Mouse (Mus musculus) left cerebral cortex, postnatal 36 days (tissue): ENCODE results near the gene Ppp1r32. TPM values are rescaled to one million over a fixed set of nuclear protein-coding genes. Genes with fewer than 3 reads are reported as not detected.

Experiments used
- DNase-seq, 2 experiments: peaks; one replicate each; pipeline ENCODE4 v3.0.0; 2021 to 2022; ENCODE audit warnings: low spot score in 2 of 2, mixed read lengths in 1 of 2
- intact Hi-C: fragments of 180-260 bp; cut with DNase I; formaldehyde crosslinking; loops from one replicate; pipeline ENCODE4 v1.15.1; 2025
- total RNA-seq, 2 experiments: library from RNA; stranded (reverse); gene quantifications; 2 replicates each; pipeline ENCODE4 v1.2.3; 2021

Ppp1r32 gene
- total RNA-seq, 2 experiments from 2014 or later = 0.86 to 1.2 TPM

DNA sequence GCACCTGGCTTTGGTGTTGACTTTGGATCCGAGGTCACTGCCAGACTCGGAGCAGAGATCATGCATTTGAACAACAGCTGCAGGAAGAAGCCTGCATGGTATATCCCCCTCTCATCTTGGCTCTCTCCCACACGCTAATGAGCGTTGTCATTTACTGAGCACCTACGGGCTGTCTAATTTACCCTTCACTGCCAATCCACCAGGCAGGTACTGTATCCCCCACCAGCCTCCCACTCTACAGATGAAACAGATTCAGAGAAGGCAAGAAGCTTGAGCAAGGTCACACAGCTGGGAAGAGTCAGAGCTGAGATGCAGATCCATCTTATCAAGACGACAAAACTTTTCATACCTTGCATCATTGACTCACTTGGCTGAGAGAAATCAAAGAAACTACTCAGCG, 21.1 kb downstream of the Ppp1r32 start:
- intact Hi-C loops = no loop called here
- no peak for DNase-seq

DNA sequence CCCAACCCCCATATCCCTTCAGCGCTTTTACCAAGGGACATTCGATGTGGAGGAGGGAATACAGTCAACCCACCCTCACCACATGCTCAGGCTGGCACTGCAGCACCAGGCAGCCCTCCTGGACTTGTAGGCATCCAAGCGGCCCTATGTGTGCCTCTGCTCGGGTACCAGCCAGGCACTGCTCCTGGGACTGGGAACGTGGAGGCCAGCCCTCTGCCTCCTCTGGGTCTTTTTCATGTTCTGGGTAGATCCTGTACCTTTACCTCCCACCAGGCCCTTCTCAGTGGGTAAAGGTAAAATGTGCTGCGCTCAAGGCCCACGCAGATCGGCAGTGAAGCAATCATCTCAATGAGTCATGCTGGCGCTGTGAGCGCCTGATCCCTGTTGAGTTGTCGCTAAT, 22.8 kb downstream of the Ppp1r32 start:
- no peak for DNase-seq
- intact Hi-C loops = no loop called here

DNA sequence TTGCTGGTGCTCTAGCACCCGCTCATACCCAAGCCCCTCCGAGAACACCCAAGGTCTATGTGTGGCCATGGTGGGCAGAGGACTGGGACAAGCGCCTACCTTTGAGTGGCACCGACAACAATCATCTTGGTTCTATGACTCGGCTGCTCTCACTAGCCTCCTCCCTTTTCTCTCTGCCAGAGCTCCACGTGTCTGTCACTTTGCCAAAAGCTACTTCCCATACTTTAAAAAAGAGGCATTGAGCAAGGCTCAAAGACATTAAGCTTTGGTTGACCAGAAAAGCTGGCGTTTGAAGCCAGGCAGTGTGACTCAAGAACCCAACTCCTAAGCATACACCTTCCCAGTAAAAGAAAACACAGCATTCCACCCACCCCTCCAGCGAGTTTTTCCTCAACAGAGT, 24.6 kb downstream of the Ppp1r32 start:
- DNase-seq = peak; percentile 45 to 60
- intact Hi-C loops = no loop called here

DNA sequence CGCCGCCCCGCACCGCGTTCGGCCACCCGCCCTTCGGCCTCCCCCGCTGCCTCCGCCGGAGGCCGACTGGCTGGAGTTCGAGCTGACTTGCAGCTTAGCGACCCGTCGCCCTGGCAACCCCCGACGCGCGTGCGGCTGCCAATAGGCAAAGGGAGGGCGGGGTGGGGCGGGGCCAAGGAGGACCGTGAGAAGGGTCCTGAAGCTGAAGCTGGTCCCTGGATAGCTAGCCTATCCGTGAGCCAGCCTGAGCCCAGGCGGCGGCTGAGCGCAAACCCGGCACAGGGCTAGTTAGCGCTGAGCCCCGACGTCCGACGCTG, 25.3 kb downstream of the Ppp1r32 start:
- intact Hi-C loops = no loop called here

DNA sequence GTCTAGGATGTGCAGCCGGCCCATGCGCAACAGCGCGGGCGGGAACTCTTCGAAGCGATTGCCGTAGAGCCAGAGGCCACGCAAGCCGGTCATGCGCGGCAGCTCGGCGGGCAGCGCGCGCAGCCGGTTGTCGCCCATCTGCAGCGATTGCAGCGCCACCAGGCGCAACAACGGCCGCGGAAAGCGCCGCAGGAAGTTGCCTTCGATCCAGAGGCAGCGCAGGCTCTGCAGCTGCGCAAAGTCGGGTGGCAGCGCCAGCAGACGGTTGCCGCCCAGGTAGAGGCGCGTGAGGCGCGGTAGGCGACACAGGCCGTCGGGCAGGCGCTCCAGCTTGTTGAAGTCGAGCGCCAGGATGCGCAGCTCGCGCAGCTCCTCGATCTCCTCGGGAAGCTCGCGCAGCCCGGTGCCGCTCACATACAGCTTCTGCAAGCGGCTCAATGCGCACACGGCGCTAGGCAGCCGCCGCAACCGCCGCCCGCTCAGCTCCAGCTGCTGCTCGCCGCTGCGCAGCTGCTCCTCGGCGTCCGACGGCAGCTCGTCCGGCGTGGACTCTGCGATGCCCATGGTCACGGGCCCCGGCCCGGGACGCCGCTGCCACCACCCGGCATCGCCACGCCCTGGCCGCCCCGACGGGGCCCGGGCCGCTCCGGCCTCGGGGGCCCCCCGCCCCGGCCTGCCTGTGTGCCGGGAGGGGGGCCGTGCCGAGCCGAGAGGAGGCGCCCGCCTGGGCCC, 25.8 kb downstream of the Ppp1r32 start, which contains the start of gene Lrrc10b:
Lrrc10b (minus strand) TSS at position 722 of the 732 bp plus-strand sequence.
- intact Hi-C loops = no loop called here
- DNase-seq = peak; percentile 69 to 75

More for the DNA sequence above, 25.3 kb downstream of the Ppp1r32 start:
- DNase-seq = peak in 1 of 2 experiments; percentile 45

- DNase-seq = no peak
- intact Hi-C loops = no loop called here
These were observed 27.3 kb downstream of the Ppp1r32 start for GRCm38 (mm10) chr19:10455437-10455806.

DNA sequence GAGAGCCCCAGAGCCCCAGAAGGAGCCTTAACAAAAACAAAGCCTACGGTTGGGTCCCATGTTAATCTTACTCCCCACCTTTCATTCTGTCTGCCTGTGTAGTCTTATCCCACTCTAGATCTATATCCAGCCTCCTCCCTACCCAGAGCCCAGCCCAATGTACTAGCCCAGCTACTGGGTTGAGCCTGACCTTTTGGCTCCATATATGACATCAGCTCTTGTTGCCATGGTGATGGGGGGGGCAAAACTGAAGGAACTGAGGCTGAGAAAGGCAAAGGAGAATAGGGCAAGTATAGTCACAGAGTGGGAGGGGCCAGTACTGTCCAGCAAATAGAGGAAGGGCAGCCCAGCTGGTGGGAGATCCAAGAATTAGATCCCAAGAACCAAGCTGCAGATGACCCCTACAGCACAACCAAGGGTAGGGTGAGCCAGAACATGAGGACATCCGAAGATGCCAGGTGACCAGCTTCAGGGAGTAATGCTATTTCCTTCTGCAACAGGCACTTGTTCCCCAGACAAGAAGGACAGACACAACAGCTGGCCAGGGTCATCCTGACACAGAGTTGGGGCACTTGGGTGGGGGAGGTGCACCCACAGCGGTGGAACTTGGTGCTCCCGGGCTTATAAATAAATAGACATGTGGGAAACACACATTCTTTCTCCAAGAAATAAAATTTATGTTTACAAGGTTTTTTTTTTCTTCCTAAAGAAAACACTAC, 27.9 kb downstream of the Ppp1r32 start:
- DNase-seq = no peak
- intact Hi-C loops = no loop called here

DNA sequence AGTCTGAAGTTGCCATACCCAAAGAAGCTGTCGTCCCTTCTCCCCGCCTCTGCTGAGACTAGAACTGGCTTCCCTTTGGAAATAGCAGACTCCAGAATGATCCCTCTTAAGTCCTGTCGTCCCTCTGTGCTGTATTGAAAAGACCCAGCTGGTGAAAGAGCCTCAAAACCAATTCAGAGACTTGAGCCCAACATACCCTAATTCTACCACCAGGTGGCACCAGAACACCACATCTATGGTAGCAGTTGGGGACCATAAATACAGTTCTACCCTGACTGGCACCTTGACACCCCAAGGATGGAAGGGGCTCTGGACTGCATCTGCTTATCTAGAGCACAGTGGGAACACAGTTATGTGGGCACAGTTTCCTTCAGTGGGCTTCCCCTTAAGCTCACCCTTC, 33.0 kb downstream of the Ppp1r32 start:
- DNase-seq = peak; percentile 69 to 76
- intact Hi-C loops = loop anchor here (1.0 kb wide), 1 partner anchor 37 kb away; no protein-coding TSS in a partner anchor

DNA sequence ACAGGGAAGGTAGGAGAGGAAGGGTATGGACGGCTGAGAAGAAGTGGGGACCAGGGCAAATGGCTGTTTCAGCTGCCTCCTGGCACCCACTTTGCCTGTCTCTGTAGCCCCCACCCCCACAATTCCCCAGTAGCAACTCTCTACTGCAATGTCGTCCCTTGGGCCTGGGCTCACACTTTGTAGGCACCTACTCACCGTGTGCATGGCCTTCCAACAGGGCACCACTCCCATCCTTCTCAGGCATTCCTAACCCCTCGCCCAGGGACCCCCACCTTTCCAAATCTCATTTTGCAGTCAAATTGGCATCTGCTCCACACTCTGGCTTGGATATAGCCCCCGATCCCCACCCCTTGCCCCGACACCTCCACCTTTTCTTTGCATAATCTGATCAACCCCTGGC, 33.5 kb downstream of the Ppp1r32 start:
- intact Hi-C loops = loop anchor here (1.0 kb wide), 1 partner anchor 37 kb away; no protein-coding TSS in a partner anchor

DNA sequence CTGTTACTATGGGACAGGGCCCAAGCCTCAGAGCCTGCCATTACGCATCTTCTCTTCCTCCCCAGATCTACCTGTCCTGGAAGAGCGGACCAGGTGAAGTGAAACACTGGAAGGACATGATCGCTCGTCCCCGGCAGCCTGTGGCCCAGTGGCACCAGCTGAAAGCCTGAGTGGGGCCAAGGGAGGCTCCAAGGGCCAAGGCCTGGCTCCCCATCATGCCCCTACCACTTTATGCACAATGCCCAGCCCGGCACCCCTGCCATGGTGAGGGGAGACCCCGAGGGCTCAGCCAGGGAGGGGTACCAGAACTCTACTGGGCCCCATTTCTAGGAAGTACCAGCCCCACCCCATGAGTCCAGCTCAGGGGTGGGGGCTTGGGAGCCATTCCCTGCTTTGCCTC, 34.5 kb downstream of the Ppp1r32 start:
- DNase-seq = no peak
- intact Hi-C loops = no loop called here

More for the DNA sequence above, 33.5 kb downstream of the Ppp1r32 start:
- no peak for DNase-seq

DNA sequence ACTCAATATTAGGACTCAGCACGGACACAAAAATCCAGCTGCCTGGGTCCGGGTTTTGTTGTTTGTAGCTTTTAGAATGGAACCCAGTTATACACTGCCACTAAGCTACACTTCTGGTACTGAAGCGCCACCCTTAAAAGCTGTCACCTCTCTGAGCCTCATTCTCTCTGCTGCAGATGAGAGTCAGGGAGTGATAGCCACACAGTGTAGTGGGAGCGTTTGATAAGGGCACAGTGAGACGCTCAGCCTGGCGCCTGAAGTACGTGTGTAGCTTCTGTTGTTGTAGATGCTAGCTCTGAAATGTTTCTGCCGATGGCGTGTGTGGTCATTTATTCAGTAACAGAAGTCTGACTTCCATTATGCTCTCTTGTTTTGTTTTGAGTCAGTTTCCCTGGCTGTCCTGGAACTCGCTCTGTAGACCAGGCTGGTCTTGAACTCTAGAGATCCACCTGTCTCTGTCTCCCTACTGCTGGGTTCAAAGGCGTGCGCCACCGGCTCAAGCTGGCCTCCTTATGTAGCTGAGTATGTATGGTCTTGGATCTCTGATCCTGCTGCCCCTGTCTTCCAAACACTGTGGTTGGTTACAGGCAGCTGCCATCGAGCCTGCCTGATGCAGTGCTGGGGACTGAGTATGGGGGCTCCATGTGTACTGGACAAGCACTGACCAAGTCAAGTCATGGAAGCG, 37.9 kb downstream of the Ppp1r32 start:
- DNase-seq = no peak
- intact Hi-C loops = no loop called here

DNA sequence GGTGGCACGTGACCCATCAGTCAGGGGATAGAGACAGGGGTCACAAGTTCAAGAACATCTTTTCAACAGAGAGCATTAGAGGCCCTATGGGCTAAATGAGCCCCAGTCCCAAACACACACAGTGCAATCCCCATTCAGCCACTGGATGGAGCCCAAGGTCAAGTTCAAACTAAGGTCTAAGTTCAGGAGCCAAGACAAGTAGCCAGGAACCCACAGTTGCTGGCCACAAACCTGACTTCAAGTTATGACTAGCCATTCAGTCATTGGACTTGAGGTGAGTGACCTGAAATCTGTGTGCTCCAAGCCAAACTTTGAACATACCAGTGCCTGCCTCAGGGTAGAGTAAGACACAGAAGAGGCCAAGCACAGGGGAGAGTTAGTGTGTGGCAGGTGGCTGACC, 45.2 kb downstream of the Ppp1r32 start:
- no peak for DNase-seq
- intact Hi-C loops = loop anchor here (5.0 kb wide), 2 partner anchors 105 to 180 kb away; no protein-coding TSS in a partner anchor

- no peak for DNase-seq
- intact Hi-C loops = loop anchor here (5.0 kb wide), 2 partner anchors 104 to 179 kb away; no protein-coding TSS in a partner anchor
These were observed 46.0 kb downstream of the Ppp1r32 start for GRCm38 (mm10) chr19:10436726-10437125.

DNA sequence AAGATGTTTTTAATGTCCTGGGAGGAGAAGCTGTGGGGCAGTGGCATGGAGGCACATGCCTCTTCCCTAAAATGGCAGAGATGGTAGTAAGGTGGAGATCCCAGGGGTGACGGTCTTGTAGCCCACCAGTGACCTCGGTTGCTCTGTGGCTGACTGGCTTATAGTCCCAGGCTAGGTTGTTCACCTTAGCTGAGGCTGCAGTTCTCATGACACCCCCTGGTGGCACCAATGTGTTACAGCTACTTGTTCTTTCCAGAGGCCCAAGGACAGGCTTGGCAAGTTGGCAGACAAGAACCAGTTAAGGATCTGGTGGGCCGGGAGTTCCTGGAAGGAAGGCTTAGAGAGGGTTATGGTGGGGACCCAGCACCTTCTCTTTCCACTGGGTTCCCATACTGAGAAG, 46.8 kb downstream of the Ppp1r32 start:
- intact Hi-C loops = loop anchor here (5.0 kb wide), 2 partner anchors 104 to 179 kb away; no protein-coding TSS in a partner anchor
- DNase-seq = peak; percentile 68 to 73

DNA sequence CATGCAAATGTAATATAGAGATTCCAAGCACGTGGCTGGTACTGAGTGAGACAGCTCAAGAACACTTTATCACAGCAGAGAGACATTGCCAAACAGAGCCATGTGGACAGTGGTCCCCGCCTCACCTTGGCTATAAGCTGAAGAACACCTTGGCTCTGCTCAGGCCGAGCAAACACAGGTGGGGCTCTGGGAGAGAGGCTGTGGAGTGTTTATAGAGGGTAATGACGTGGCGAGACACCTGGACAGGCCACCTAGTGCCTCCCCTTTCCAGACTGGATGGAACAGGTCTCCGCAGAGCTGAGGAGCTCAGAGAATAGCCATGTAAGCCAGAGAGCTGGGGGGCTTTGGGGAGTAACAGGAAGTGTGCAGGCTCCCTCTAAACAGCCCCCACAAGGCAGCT, 47.8 kb downstream of the Ppp1r32 start:
- DNase-seq = no peak
- intact Hi-C loops = loop anchor here (5.0 kb wide), 3 partner anchors 38 to 178 kb away; no protein-coding TSS in a partner anchor

DNA sequence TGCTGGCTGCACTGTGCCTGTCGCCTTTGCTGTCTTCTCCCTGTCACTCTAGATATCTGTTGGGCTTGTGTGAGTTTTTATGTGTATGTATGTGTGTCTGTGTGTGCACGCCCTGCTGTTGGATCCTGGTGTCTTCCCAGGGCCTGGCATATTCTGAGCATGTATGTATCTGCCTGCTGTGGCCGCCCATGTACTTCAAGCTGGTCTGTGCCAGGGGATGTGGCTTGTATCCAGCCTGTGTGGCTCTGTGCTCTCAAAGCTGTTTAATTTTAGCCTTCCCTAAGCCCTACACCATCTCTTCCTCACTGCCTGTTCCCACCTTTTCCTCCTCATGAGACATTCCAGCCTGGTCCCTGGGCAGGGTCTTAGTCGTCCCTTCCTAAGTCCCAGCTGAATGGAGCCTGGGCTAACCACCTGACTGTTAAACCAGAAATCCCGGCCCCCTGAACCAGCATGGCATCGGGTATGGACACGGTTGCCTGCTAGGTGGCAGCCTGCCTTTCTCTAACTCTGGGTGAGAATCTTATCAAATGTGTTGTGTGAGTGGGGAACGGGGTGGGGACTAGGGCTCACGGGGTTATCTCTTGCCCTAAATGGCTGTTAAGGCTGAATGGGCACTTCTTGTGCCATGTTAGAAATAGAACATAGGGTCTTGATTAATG, 48.7 kb downstream of the Ppp1r32 start:
- peak; percentile 59 to 69 for DNase-seq
- intact Hi-C loops = loop anchor here (5.0 kb wide), 1 partner anchor 37 kb away; no protein-coding TSS in a partner anchor

DNA sequence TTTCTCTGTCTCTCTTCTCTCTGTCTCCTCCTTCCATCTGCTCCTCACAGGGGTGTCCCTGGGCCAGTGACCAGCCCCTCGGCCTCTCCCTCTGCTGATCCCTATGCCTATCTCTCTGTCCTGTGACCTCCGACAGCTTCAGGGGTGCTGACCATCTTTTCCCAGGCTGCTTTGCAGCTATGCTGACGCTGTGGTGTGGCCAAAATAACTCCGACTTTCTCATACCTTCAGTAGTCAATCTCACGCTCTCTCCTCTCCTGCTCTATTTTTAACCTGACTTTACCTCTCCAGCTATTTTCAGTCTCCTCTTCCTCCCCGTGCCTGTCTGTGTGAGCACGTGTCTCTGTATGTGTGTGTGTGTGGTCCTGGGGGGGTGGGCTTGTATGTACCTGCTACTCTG, 49.5 kb downstream of the Ppp1r32 start:
- no peak for DNase-seq
- intact Hi-C loops = loop anchor here (5.0 kb wide), 1 partner anchor 36 kb away; no protein-coding TSS in a partner anchor

- intact Hi-C loops = loop anchor here (5.0 kb wide), 1 partner anchor 35 kb away; no protein-coding TSS in a partner anchor
- DNase-seq = no peak
These were observed 50.9 kb downstream of the Ppp1r32 start for GRCm38 (mm10) chr19:10431841-10432240.

GRCm38 (mm10) chr19:10431410-10431809, 51.3 kb downstream of the Ppp1r32 start:
- intact Hi-C loops = loop anchor here (5.0 kb wide), 1 partner anchor 34 kb away; no protein-coding TSS in a partner anchor

More at GRCm38 (mm10) chr19:10431410-10431809, 51.3 kb downstream of the Ppp1r32 start:
- DNase-seq = no peak
